In genomic region chr19:58452941-58453551, GRCm38 (mm10) we compare ENCODE assay signal across 8 mouse cellular contexts. TPM values are rescaled to one million over a fixed set of nuclear protein-coding genes. Genes with fewer than 3 reads are reported as not detected.
A peak's percentile ranks its signal among the peaks of the same experiment; 100 is the strongest.
DNase-seq lines count a peak whose midpoint lies in the region; ATAC-seq lines count a peak whose summit lies in the region.

No protein-coding gene starts in this region.

- H3K9ac ChIP-seq in kidney, embryonic 15.5 days = peak overlapping the region; percentile 59
- peak overlapping the region; percentile 42 for H3K9ac ChIP-seq in embryonic facial prominence, embryonic 11.5 days (replicated peaks; ENCODE audit: low read length)
- peak overlapping the region; percentile 34; the same call in 1 of the 2 replicates for H3K9ac ChIP-seq in heart, embryonic 11.5 days (ENCODE audit: low read depth, low read length)
- H3K9ac ChIP-seq in midbrain, embryonic 15.5 days = peak overlapping the region; percentile 41; the same call in 1 of the 2 replicates

- peaks cover 3% of the 10 kb centered on the region; the same call in 1 of the 2 replicates for H3K36me3 ChIP-seq in kidney, embryonic 15.5 days
- no peaks in the 10 kb centered on the region for H3K36me3 ChIP-seq in embryonic facial prominence, embryonic 11.5 days (replicated peaks; ENCODE audit: control insufficient read depth, insufficient read depth, low read depth, low read length)
- H3K36me3 ChIP-seq in heart, embryonic 11.5 days (ENCODE audit: control insufficient read depth, insufficient read depth, low read length) = no peaks in the 10 kb centered on the region
- no peaks in the 10 kb centered on the region for H3K36me3 ChIP-seq in midbrain, embryonic 15.5 days (replicated peaks)

- WGBS in kidney, embryonic 15.5 days = 5% methylated on average over 20 of the region's 20 CpGs
- WGBS in embryonic facial prominence, embryonic 11.5 days = 2% methylated on average over 20 of the region's 20 CpGs
- WGBS in heart, embryonic 11.5 days (ENCODE audit: insufficient replicate concordance) = 2% methylated on average over 20 of the region's 20 CpGs
- 4% methylated on average over 20 of the region's 20 CpGs for WGBS in midbrain, embryonic 15.5 days

- H3K4me3 ChIP-seq in kidney, embryonic 15.5 days (replicated peaks) = peak overlapping the region; percentile 57
- peak overlapping the region; percentile 44 for H3K4me3 ChIP-seq in embryonic facial prominence, embryonic 11.5 days (ENCODE audit: low read depth, low read length)
- H3K4me3 ChIP-seq in heart, embryonic 11.5 days (ENCODE audit: low read depth, low read length) = peak overlapping the region; percentile 55
- peak overlapping the region; percentile 54 for H3K4me3 ChIP-seq in midbrain, embryonic 15.5 days

- peaks cover 64% of the 10 kb centered on the region for H3K4me1 ChIP-seq in kidney, embryonic 15.5 days
- peaks cover 6% of the 10 kb centered on the region; the same call in 1 of the 2 replicates for H3K4me1 ChIP-seq in embryonic facial prominence, embryonic 11.5 days (ENCODE audit: control insufficient read depth, insufficient read depth, low read length)
- peaks cover 27% of the 10 kb centered on the region for H3K4me1 ChIP-seq in heart, embryonic 11.5 days (ENCODE audit: control insufficient read depth, insufficient read depth, low read length)
- H3K4me1 ChIP-seq in midbrain, embryonic 15.5 days = peaks cover 69% of the 10 kb centered on the region

- peak overlapping the region; percentile 98 for H3K4me2 ChIP-seq in kidney, embryonic 15.5 days
- H3K4me2 ChIP-seq in embryonic facial prominence, embryonic 11.5 days (ENCODE audit: low read depth, low read length) = peak overlapping the region; percentile 96
- peak overlapping the region; percentile 99 for H3K4me2 ChIP-seq in heart, embryonic 11.5 days
- peak overlapping the region; percentile 96 for H3K4me2 ChIP-seq in midbrain, embryonic 15.5 days

- no peak for DNase-seq in kidney, adult 8-10 months
- peak; percentile 33 for DNase-seq in embryonic facial prominence, embryonic 11.5 days (ENCODE audit: low spot score)
- DNase-seq in kidney, postnatal 4 days = peak; percentile 45 to 60
- peak; percentile 59 for DNase-seq in thymus, postnatal 0 days (ENCODE audit: low spot score)
- DNase-seq in testis, postnatal 10 days (ENCODE audit: low spot score) = no peak

- H3K9me3 ChIP-seq in kidney, embryonic 15.5 days (replicated peaks) = no peaks in the 10 kb centered on the region
- H3K9me3 ChIP-seq in embryonic facial prominence, embryonic 11.5 days (replicated peaks; ENCODE audit: control insufficient read depth, low read length) = no peaks in the 10 kb centered on the region
- H3K9me3 ChIP-seq in heart, embryonic 11.5 days (replicated peaks; ENCODE audit: control insufficient read depth, low read length) = no peaks in the 10 kb centered on the region
- H3K9me3 ChIP-seq in midbrain, embryonic 15.5 days = no peaks in the 10 kb centered on the region

- peak overlapping the region; percentile 82 for H3K27ac ChIP-seq in kidney, embryonic 15.5 days
- H3K27ac ChIP-seq in embryonic facial prominence, embryonic 11.5 days (replicated peaks; ENCODE audit: low read depth, low read length) = no peak overlapping the region
- H3K27ac ChIP-seq in heart, embryonic 11.5 days (ENCODE audit: low read depth, low read length) = no peak overlapping the region
- H3K27ac ChIP-seq in midbrain, embryonic 15.5 days = no peak overlapping the region; the same call in 1 of the 2 replicates

- peaks cover 43% of the 10 kb centered on the region for H3K27me3 ChIP-seq in kidney, embryonic 15.5 days
- peaks cover 12% of the 10 kb centered on the region; the same call in 1 of the 2 replicates for H3K27me3 ChIP-seq in embryonic facial prominence, embryonic 11.5 days (ENCODE audit: control insufficient read depth, insufficient read depth, low read length)
- H3K27me3 ChIP-seq in heart, embryonic 11.5 days (ENCODE audit: control insufficient read depth, insufficient read depth, low read length) = peaks cover 51% of the 10 kb centered on the region
- H3K27me3 ChIP-seq in midbrain, embryonic 15.5 days (replicated peaks) = 0 out of 2 replicates have a peak, but pooled peaks cover 15% of the 10 kb centered on the region

- no peak for ATAC-seq in kidney, embryonic 15.5 days (replicated peaks; ENCODE audit: low FRiP score)
- ATAC-seq in embryonic facial prominence, embryonic 11.5 days (replicated peaks; ENCODE audit: insufficient number of reproducible peaks, low FRiP score, low TSS enrichment, low read depth) = 0 out of 2 replicates have a peak, but pooled peaks have one; percentile 24
- ATAC-seq in heart, embryonic 11.5 days (replicated peaks; ENCODE audit: insufficient number of reproducible peaks, low FRiP score, low TSS enrichment) = no peak
- ATAC-seq in midbrain, embryonic 15.5 days (replicated peaks) = no peak

RNA-seq across cellular contexts. Expression of gene Gfra1, which starts 2.7 kb away (rescaled TPM):
- polyA plus RNA-seq in kidney, embryonic 15.5 days (2015; fragmentation: Nextera tagmentation; extraction: Ambion mirVana) = 65.3 and 67.8 TPM in 2 replicates
- polyA plus RNA-seq in embryonic facial prominence, embryonic 11.5 days (2014; fragmentation: Nextera tagmentation; extraction: Ambion mirVana) = 15.0 and 16.4 TPM in 2 replicates
- polyA plus RNA-seq in heart, embryonic 11.5 days (2014; fragmentation: Nextera tagmentation; extraction: Ambion mirVana) = 3.8 and 4.3 TPM in 2 replicates
- 42.6 and 44.0 TPM in 2 replicates for polyA plus RNA-seq in midbrain, embryonic 15.5 days (2015; fragmentation: Nextera tagmentation; extraction: Ambion mirVana)
- polyA plus RNA-seq in thymus, postnatal 0 days (2015; fragmentation: Nextera tagmentation; extraction: Ambion mirVana) = 32.6 and 36.2 TPM in 2 replicates

RNA-seq across cellular contexts. Expression of gene Ccdc172, which starts 58.7 kb away (rescaled TPM):
- polyA plus RNA-seq in kidney, embryonic 15.5 days (2015; fragmentation: Nextera tagmentation; extraction: Ambion mirVana) = not detected in 2 replicates
- not detected in 2 replicates for polyA plus RNA-seq in embryonic facial prominence, embryonic 11.5 days (2014; fragmentation: Nextera tagmentation; extraction: Ambion mirVana)
- not detected in 2 replicates for polyA plus RNA-seq in heart, embryonic 11.5 days (2014; fragmentation: Nextera tagmentation; extraction: Ambion mirVana)
- not detected in 2 replicates for polyA plus RNA-seq in midbrain, embryonic 15.5 days (2015; fragmentation: Nextera tagmentation; extraction: Ambion mirVana)
- not detected in 2 replicates for polyA plus RNA-seq in thymus, postnatal 0 days (2015; fragmentation: Nextera tagmentation; extraction: Ambion mirVana)

Comparison
In these comparisons a context has a peak if more than half of its experiments do, and no peak if none do; other contexts are left out.
1. DNase-seq: peak in embryonic facial prominence, embryonic 11.5 days (single experiment), kidney, postnatal 4 days (2 of 2) and thymus, postnatal 0 days (single experiment); none in kidney, adult 8-10 months (0 of 2) and testis, postnatal 10 days (single experiment).
2. Peak in every context shown above with its lines, with median percentiles within 50 percentile points of each other: H3K4me2 ChIP-seq, H3K4me3 ChIP-seq and H3K9ac ChIP-seq.